Mouse (Mus musculus): Measurements from ENCODE around the gene Disc1.

Disc1 gene

GRCm38 (mm10) chr8:125221062-125221461 is 167.1 kb downstream of the Disc1 start:
- no peak for DNase-seq (ENCODE audit: low spot score in 2 of 2)

DNA sequence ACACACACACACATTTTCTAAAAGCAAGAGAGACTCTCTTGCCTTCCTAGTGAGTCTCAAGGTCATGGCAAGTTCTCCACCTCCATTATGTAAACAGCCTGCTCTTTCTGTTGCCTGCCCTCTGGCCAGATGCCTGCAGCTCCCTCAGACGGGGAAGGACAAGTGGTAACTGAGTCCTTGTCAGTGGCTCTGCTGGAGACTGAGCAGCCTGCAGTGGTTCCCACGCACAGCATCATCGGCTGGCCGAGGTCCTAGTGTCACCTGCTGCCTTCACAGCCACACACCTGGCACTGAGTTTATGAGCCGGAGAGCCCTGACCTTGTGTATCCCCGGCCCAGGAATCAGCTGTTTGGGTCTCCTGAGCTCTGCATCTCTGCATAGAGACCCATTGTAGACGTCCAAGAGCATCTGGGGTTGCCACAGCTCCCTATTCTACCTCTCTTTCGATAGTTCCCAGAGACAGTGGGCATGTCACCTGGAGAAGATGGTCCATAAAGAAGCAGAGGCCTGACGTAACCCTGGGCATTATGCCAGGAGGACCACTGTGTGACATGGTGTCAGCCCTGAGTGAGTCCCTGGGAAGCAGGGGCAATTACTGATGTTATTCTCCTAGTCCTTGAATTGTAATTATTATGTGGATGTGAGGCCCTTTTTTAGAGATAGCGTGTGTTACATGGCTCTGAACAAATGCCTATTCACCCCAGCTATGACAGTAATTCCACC is 169.2 kb downstream of the Disc1 start:
- DNase-seq (ENCODE audit: low spot score in 2 of 2), result no peak

DNA sequence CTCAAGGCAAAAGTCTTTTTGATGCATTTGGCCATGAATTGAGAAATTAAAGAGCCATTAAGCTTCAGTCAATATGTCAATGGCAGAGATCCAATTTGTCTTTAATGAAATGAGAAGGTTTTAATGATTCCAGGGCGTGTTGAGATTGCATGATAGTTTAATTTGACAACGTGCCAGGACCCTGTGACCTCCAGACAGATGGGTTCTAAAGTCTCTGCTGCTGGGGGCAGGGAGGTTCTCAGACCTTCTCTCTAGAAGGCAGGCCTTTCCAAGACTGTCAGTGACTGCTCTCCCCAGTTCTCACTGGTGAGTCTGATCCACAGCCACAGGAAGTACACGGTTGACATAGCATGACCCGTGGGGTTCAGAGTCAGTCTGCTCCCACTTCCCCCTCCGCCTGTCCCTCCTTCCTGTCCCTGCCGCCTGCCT is 170.3 kb downstream of the Disc1 start:
- no peak for DNase-seq (ENCODE audit: low spot score in 2 of 2)

DNA sequence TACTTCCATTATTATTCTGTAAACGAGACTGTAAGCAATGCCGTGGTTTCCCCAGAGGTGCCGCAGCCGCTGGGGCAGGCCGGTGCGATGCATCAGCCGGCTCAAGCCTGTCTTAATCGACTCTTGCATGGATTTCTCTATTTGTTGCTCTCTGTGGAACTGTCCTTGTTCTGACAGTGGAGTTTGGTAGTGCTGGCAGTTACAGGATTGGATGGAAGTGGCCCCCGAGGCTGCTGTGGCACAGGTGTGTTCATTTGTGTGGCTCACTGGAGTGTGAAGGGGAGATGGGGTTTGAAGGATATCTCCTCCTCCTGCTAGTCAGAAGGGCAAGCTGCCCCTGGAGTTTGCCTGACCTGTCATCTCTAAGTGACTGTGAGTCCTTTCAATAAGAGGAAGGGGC is 171.3 kb downstream of the Disc1 start:
- no peak for DNase-seq (ENCODE audit: low spot score in 2 of 2)

DNA sequence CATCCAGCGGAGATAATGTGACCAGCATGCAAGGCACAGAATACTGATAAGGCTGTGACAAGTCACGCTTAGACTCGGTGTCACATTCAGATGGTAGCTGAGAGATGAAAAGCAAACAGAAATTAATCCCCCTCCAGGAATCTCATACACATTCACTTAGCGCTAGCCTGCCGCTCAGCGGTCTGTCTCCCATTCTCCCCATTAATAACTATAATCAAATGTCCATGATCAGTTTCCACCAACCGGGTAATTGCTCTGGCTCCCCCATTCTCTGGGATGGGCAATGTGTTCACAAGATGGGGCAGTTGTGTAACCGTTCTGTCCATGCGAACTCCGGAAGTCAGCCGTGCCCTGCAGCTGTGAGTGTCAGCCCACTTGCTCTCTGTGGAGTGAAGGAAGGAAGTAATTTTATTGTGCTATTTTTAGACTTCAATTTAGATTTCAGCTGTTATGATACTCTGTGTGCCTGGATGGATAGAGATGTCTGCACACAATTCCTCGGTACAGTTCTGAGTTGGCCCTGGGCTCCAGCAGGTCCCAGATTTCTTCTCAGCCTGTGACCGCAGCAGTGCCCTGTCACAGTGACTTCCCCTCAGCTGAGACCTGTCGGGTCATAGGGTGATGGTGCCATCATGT is 173.1 kb downstream of the Disc1 start:
- DNase-seq (ENCODE audit: low spot score in 2 of 2), result no peak

GRCm38 (mm10) chr8:125230526-125231131 is 176.6 kb downstream of the Disc1 start:
- DNase-seq (ENCODE audit: low spot score in 2 of 2), result no peak

DNA sequence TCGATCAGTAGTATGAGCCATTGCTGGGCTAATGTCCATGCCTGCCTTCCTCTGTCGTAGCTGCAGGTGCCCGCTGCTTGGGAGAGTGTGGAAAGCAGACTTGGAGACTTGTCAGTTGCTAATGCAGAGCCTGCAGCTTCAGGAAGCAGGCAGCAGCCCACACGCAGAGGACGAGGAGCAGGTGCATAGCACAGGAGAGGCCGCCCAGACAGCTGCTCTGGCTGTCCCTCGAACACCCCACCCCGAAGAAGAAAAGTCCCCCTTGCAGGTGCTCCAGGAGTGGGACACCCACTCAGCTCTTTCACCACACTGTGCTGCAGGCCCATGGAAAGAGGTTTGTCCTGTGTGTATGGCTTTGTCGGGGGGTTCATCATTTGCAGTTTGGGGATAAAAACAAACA is 178.7 kb downstream of the Disc1 start:
- no peak for DNase-seq (ENCODE audit: low spot score in 2 of 2)

DNA sequence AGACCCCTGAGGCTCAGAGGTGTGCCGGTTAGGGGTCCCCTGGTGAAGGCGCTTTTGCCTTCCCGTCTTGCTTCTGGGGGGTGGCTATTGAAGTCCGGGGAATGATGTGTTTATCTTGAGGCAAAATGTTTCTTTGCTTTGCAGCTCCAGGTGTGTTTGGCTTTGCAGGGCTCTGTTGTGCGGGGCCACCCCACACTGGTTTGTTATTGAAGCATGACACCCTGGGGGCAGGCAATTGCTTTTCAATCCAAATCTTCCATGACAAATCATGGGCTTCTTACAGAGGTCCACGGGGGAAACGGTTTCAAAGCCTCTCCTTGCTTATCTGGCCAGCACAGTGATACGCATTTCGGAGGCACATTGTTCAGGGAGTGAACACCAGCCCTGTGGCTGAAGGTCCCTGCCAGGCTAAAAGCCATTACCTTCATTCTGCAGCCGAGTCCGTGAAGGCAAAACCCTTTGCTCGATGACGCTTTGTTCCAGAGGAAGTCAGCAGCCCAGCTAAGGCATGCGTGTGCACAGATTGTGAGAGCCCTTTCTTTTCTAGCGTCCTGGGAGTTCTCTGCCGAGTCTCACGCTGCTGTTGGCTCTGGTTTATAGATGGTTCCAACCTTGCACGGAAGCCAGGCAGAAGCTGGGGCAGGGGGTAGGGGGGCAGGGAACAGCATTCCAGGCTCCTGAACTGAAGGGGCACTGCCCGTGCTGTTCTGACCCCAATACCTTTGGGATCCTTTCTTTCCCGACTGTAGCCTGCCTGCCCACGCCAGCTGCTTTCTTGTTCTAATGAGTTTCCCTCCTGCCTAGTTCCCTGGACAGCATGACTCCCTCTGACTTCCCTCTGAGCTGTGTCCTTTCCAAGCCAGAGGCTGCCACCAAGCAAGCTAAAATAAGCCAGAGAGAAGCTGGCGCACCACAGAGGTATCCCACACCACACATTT is 182.2 kb downstream of the Disc1 start:
- no peak for DNase-seq (ENCODE audit: low spot score in 2 of 2)

- DNase-seq (ENCODE audit: low spot score in 2 of 2), result no peak
Observed at GRCm38 (mm10) chr8:125240763-125241162, 186.8 kb downstream of the Disc1 start.

GRCm38 (mm10) chr8:125242382-125242781 is 188.4 kb downstream of the Disc1 start:
- no peak for DNase-seq (ENCODE audit: low spot score in 2 of 2)

GRCm38 (mm10) chr8:125242921-125243320 is 188.9 kb downstream of the Disc1 start:
- no peak for DNase-seq (ENCODE audit: low spot score in 2 of 2)

GRCm38 (mm10) chr8:125246737-125247292 is 192.8 kb downstream of the Disc1 start:
- DNase-seq (ENCODE audit: low spot score in 2 of 2), result no peak

GRCm38 (mm10) chr8:125247349-125247748 is 193.4 kb downstream of the Disc1 start:
- DNase-seq (ENCODE audit: low spot score in 2 of 2), result no peak

- no peak for DNase-seq (ENCODE audit: low spot score in 2 of 2)
Observed at GRCm38 (mm10) chr8:125252946-125253345, 199.0 kb downstream of the Disc1 start.

- no peak for DNase-seq (ENCODE audit: low spot score in 2 of 2)
Observed at GRCm38 (mm10) chr8:125253505-125254180, 199.6 kb downstream of the Disc1 start.

DNA sequence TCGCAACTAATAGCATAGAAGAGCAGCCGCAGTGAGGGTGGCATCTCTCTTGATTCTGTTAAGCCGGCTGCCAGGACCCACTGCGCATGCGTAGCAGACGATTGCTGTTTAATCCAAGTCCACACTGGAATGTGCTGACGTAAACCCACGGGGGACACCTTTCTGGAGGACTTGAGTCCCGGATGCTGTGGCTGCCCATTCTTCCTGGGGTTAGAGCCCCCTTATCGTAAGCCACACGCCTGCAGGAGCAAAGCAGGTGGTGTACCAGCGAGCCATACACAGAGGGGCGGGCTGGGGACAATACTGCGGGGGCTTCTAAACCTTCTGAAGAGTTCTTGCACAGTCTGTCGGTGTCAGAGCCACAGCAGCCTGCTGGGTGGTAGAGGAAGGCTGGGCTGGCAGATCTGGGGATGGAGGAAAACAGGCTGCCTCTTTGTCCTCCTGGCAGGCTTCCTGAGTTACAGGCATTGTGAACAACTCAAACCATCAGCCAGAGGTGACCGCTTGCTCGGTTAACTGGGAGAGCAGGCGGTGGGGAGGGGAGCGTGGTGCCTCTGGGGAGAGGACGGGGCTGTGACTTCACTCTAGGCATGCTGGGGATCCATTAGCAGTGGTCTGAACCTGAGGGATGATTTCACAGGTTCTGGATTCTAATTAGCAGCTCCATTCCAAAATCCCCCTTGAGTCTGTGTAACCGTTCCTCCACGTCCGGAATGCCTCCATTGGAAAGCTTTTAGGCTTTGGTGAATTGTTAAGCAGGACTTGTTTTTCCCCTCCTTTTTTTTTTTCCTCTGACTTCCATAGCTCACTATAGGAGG is 200.4 kb downstream of the Disc1 start:
- DNase-seq (ENCODE audit: low spot score in 2 of 2), result peak; percentile 85 to 91

DNA sequence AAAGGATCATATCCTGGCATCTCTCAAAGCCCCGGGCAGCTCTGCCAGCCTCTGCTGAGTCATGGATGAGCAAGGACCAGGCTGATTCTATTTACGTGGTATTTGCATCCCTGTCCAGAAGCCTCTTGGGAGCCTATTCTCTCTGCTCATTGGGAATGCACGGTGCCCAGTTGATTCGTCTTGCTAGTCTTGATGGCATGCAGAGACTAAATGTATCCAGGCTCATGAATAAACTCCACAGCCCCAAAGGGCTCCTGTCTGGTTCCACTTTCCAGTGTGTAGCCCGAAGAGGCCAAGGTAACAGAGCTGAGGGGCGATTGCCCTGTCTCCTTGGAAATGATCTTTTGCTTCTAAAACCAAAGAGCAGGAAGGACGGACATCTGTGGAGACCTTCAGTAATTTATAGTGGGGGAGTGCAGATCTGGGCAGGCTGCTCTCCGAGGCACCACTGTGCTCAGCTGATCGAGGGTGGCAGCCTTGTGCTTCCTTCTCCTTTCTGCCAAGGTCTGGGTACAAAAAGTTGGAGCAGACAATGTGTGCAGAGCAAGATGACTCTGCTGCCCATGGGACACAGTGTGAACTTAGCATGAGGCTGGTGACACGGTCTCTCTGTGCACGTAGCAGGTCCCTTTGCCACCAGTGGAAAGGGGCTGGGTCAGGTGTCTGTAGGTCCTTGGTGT is 201.2 kb downstream of the Disc1 start:
- DNase-seq (ENCODE audit: low spot score in 2 of 2), result peak; percentile 24 to 32

GRCm38 (mm10) chr8:125257660-125258059 is 203.7 kb downstream of the Disc1 start:
- DNase-seq (ENCODE audit: low spot score in 2 of 2), result no peak

GRCm38 (mm10) chr8:125258806-125259500 is 205.0 kb downstream of the Disc1 start:
- DNase-seq (ENCODE audit: low spot score in 2 of 2), result no peak

Measured in frontal cortex, postnatal 25 days (tissue).